Mouse (Mus musculus) retina, postnatal 1 day (tissue): ENCODE data around the gene Plin2.

ENCODE experiments used
- DNase-seq: peaks from one replicate; pipeline ENCODE4 v3.0.0-alpha.2; 2012

Plin2 gene

GRCm38 (mm10) chr4:86669780-86670201, at the start of gene Plin2:
Gene Plin2, minus strand, starts transcription at chr4:86670060.
- DNase-seq, result peak; percentile 74

GRCm38 (mm10) chr4:86718878-86719577, 49.2 kb upstream of the Plin2 start:
- DNase-seq, result no peak

- peak; percentile 8 for DNase-seq
These were observed 47.3 kb upstream of the Plin2 start for GRCm38 (mm10) chr4:86717176-86717575.

- no peak for DNase-seq
These were observed 45.5 kb upstream of the Plin2 start for GRCm38 (mm10) chr4:86715341-86715740.

GRCm38 (mm10) chr4:86713518-86713917, 43.7 kb upstream of the Plin2 start:
- no peak for DNase-seq

- no peak for DNase-seq
These were observed 42.9 kb upstream of the Plin2 start for GRCm38 (mm10) chr4:86712751-86713195.

- DNase-seq, result no peak
These were observed 40.9 kb upstream of the Plin2 start for GRCm38 (mm10) chr4:86710666-86711215.

GRCm38 (mm10) chr4:86710034-86710650, 40.3 kb upstream of the Plin2 start:
- DNase-seq, result no peak

- no peak for DNase-seq
These were observed 38.9 kb upstream of the Plin2 start for GRCm38 (mm10) chr4:86708801-86709200.

- DNase-seq, result no peak
These were observed 29.5 kb upstream of the Plin2 start for GRCm38 (mm10) chr4:86699161-86699865.

- peak; percentile 79 for DNase-seq
These were observed 27.0 kb upstream of the Plin2 start for GRCm38 (mm10) chr4:86696890-86697289.

- DNase-seq, result peak; percentile 59
These were observed 25.2 kb upstream of the Plin2 start for GRCm38 (mm10) chr4:86695081-86695480.

GRCm38 (mm10) chr4:86692931-86693330, 23.1 kb upstream of the Plin2 start:
- DNase-seq, result no peak

GRCm38 (mm10) chr4:86691290-86691689, 21.4 kb upstream of the Plin2 start:
- no peak for DNase-seq

- no peak for DNase-seq
These were observed 20.9 kb upstream of the Plin2 start for GRCm38 (mm10) chr4:86690768-86691167.

GRCm38 (mm10) chr4:86690194-86690593, 20.3 kb upstream of the Plin2 start:
- no peak for DNase-seq

- DNase-seq, result no peak
These were observed 19.3 kb upstream of the Plin2 start for GRCm38 (mm10) chr4:86689056-86689735.

GRCm38 (mm10) chr4:86686564-86686963, 16.7 kb upstream of the Plin2 start:
- no peak for DNase-seq

GRCm38 (mm10) chr4:86686009-86686366, 16.1 kb upstream of the Plin2 start:
- DNase-seq, result no peak

- no peak for DNase-seq
These were observed 15.6 kb upstream of the Plin2 start for GRCm38 (mm10) chr4:86685231-86686008.

- DNase-seq, result no peak
These were observed 14.9 kb upstream of the Plin2 start for GRCm38 (mm10) chr4:86684806-86685205.

- DNase-seq, result no peak
These were observed 13.9 kb upstream of the Plin2 start for GRCm38 (mm10) chr4:86683746-86684145.
